Mouse (Mus musculus) right cerebral cortex, postnatal 36 days (tissue): ENCODE data around the gene Smad6.

Source experiments
- DNase-seq, 2 experiments: peaks; one replicate each; pipeline ENCODE4 v3.0.0; 2022; ENCODE audit warnings: low spot score in 2 of 2, mixed read lengths in 1 of 2

Gene Smad6

DNA sequence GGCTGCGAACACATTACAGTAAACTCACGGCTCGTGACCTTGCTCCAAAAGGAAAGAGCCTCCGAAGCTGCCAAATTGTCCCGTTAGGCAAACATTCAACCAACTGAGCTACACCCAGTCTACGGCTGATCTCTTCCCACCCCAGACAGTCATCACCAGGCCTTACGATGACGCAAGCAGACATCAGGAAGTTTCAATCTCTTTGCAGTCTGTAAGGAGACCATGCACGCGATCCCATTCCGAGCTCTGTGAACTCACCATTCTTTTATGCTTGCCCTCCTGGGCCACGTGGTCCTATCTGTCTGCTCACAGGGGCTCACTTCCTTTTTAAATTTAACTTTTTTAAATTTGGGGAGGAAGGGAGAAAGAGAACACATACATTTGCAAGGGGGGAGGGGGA is 32.6 kb downstream of the Smad6 start:
- no peak for DNase-seq

DNA sequence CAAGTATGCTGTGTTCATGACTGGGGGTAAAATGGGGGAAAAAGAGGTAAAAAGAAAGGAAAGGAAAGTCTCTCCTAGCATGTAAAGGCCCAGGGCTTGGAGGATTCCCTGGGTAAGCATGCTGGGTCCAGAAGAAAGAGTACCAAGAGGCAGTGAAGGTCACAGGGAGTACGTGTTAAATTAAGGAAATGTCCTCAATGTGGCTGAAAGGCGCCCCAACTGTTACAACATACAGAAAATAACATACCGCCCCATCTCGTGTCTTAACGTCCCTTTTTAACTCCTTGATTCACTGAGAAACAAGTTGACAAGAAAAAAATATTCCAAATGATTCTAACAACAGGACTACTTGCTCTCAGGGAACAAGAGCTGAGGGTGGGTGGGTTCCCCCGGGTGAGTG is 36.7 kb downstream of the Smad6 start:
- no peak for DNase-seq

DNA sequence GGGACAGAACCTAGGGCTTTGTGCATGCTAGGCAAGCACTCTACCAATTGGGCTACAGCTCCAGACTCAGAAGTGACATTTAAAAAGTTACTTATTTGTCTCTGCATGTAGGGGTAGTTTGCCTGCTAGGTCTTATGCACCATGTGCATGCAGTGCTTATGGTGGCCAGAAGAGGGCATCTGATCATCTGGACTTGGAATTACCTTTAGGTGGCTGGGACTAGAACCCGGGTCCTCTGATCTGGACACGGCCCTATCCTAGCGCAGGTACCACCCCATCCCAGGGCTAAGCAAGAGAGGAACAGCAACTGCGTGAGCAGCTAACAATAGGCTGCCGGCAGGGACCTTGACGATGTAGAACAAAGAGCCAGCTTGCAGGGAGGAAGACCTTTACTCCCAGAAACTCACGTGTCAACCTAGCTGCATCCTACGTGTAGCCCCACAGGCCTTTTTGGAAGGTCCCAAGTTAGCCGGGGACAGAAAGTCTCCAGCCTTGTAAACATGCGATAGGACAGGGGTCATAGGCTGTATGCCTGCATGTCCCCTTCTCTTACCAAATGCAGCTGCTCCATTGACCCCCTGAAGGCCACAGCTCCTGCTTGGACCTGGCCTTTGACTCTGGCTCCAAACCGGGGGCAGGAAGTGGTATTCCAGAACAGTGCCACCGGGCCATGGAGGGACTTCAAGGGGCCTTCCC is 38.8 kb downstream of the Smad6 start:
- no peak for DNase-seq

DNA sequence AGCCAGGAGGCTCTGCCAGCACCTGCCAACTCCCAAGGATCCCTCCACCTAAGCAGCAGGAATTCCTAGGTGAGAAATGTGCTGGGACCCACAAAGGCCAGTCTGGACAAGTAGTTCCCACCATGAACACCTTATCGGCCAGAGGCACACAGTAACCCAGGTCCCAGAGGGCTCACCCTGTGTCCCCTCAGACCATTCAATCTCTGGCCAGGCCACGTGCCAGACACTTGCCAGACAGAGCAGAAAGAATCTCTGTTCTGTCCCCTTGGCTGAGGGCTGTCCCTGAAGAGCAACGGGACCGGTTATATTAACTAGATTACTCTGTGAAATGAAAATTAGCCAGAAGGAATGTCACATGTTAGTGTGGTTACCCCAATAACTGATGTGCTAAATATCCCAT is 39.9 kb downstream of the Smad6 start:
- no peak for DNase-seq

DNA sequence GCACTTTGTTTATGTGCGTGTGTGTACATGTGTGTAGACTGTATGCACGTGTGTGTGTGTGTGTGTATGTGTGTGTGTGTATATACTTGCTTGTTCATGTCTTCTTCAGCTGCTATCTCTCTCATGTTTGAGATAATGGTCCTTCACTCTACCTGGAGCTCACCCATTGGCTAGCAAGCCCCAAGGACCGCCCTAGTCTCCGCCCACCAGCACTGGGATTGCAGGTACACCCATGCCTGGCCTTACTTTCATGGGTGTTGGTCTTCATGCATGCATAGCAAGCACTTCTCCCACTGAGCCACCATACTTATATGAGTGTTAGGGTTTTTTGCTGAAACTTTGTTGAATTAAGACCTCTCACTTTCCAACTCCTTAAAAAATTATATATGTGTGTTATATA is 40.5 kb downstream of the Smad6 start:
- DNase-seq = no peak

DNA sequence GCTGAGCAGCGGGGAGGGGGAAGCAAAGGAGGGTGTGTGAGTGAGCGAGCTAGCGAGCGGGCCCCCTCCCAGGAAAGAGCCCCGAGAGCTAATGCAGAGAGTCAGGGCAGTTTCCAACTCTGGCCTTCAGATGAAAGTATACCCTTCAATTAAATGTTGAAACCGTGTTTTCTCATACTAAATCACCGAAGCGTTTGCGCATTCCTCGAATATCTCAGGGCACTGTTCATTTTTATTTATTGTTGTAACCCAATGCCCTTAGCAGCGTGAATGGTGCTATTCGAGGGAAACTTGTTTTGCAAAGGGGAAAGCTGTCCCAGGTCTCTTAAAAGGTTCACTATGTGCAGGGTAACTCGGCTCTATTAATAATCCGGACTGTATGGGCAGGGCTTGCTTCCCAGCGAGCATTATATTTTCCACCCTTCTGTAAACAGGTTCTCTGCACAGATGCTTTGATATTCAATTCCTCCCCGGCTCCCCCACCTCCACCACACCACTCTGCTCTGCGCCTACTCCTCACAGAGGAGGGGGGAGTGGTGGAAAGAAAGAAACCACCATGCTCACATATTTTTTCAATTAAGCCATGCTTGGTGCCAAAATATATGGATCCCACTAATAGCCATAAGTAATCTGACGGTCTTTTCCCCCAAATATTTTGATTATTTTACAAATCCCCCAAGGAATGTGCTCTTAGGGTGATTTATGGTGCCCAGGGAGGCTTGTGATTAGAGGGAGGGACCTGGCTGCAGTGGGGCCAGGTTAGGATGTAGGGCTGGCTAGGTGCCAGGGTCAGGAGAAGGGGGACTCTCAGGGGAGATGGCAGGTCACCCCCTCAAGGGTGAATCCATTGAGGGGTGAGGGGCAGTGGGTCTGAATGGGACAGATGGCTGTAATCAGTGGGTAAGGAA is 41.4 kb downstream of the Smad6 start:
- DNase-seq = no peak

DNA sequence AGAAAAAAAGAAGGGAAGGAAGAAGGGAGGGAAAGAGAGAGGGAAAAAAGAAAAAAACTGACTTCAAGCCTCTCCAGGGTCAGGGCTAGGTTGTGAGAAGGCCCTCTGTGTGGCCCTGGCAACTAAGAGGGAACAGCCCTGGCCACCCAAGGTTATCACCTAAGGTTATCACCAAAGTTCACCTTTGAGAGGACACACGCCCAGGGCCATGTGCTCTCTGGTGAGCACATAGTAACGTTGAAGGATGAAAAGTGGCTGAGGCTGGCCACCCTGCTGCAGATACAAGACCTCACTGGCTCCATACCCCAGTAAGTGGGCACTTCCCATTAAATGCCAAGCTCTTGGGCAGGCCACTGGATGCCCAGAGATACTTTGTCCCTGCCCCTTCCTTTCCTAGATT is 42.6 kb downstream of the Smad6 start:
- DNase-seq = no peak

DNA sequence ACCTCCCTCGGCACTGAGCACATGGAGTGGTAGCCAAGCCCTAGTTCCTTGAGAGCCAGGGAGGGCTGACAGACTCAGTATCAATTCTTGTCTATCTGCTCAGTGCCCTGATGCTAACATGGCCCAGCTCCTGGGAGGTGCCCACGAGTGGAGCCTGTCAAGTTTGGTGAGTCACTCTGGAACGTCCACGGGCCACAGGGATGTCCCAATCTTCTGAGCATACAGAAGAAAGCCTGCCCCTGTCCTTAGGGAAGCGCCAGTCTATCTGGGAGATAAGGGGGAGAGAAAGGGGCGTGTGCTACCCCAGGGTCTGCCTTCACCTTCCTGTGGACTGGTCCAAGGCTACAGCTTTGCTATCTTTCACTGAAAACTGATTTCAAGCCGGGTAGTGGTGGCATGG is 43.2 kb downstream of the Smad6 start:
- no peak for DNase-seq

DNA sequence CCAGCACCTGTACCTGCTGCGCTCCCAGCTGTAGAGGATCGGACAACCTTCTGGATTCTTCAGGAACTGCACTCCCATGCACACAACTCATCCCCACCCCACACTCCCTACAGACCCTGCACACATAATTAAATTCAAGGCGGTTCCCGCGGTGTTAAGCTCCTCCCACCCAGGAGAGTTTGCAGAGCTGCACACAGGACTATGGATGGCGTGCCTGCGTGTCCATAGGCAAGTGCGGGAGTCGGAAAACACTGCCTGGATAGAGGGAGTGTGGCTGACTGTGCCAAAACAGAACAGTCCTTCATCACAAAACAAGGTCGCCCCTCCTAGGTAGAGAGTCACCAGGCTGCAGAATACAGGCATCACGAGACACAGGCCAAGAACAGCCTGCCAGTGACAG is 45.9 kb downstream of the Smad6 start:
- no peak for DNase-seq

DNA sequence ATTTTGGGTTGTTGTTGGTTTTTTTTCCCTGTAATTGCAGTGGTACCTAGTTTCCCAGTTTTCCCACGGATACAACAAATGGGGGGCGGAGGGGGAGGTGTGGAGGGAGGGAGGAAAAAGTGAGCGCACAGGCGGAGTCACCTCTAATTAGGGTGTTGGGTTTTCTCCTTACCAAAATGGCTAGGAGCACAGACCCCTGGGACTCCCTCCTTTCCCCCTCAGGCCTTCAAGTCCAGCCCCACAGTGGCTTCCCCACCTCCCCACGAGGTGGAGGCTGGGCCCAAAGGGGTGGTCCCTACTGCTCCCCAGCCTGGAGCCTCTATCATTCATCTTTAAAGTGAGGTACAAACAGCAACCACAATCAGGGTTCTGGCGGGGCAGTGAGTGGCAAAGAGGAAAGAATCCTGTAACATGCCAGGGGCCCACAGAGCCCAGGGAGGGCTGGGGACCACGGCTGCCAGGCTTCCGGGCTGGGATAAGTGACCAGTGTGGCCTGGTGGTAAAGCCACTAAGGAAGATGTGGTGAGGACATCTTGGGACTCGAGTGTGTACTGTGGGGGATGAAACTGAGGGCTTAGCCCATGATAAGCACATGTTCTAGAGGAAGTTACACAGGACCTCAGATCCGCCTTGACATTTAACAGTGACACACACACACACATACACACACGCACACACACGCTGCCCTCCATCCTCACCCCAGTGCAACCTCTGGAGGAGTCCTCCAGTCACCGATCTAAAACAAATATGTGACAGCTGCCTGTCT is 47.4 kb downstream of the Smad6 start:
- no peak for DNase-seq

DNA sequence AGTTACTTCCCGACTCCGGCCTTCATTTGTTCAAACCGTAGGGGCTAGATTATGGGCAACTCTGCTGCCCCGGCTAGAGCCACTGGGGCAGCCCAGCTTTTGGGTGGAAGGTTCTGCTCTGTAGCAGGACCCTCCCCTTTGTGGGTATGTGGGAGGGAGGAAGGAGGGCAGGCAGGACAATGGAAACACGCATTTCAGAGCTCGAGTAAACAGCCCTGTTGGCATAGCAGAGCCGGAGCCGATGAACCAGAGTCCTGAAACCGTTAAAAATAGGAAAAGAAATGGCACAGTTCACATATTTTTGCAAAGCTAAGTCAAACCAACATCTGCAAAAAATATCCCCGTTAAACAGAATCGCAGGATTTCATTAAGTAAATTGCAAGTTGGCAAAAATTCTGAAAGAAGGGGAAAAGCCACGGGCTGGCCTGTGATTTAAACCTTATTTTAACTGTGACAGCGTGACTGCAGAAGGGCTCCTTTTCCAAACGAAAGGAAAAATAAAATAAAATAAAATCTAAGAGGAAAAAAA is 48.1 kb downstream of the Smad6 start:
- no peak for DNase-seq

DNA sequence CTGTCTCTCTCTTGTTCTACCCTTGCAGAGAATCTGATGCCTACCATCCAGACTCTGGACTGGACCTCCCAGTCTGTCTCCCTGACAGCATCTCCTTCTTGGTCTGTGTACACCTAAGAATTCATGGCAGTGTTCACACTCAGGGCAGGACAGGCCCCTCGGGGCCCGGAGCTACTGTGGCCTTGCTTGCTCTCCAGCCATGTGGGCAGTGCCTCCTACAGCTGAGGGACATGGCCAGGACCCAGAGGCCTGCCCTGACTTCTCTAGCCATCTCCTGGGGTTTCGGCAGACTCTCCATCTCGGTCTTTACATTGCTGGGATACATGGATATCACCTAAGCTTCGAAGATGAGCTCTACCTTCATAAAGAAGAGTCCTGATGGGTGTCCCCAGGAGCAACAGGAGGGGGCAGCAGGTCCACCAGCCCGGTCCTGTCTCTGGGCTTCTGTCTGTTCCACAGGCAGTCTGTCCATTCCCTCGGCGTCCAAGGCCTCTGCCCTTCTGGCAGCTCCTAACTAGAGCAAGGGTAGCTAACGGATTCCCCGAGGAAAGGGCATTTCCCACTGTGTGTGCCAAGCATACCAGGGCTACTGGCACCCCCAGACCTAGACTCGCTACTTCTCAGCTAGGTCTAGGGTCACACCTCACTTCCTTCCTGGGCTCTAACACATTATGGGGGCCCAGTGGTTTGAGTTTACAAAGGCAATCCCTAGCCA is 49.1 kb downstream of the Smad6 start:
- DNase-seq = no peak

DNA sequence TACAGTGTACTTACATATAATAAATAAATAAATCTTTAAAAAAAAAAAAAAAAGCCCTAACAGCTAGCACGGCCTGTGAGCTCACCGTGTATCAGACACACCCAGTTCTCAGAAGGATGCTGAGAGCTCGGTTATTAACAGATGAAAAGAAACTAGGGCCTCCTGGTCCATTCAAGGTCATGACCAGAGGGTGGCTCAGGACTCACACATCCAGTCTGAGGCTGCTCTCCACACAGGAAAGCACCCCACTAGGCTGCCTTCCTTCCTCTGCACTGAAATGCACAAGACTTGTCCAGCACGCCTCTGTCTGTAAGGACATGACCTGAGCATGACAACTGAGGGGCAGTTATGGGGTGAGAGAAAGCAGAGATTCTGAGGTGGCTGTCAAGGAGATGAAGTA is 50.3 kb downstream of the Smad6 start:
- no peak for DNase-seq

DNA sequence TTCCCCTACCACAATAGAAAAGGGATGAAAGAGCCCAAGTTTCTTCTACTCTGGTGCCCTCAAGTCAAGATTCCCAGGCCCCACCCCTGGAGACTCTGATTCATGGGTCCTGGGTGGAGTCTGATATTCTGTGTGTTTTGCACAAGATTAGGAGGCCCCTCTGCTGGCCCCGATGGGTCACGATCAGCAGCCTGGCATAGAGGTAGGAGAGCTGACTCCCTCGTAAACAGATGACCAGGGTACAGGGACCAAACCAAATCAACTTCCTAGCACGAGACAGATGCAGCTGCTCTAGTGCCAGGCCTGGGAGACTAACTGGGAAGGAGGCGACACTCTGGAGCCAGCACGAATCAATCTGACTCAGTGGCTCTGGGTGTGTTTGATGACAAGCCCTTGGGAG is 51.0 kb downstream of the Smad6 start:
- no peak for DNase-seq

DNA sequence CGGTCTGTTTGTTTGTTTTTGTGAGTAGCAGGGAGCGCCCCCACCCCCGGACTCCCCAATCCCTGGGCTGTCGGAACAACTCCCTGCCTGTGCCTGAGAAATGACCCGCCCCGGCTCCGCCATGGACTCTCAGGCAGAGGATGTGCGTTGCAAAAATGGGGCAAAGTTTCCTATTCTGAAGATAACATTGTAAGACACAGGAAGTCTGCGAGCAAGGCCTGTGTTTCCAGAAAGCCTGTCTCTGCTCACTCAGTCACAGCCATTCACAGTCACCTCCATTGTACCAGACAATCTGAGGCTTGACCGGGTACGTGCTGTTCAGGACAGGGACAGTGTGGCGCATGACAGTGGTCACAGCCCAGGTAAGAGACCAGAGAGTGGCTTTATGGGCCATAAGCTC is 51.5 kb downstream of the Smad6 start:
- no peak for DNase-seq

DNA sequence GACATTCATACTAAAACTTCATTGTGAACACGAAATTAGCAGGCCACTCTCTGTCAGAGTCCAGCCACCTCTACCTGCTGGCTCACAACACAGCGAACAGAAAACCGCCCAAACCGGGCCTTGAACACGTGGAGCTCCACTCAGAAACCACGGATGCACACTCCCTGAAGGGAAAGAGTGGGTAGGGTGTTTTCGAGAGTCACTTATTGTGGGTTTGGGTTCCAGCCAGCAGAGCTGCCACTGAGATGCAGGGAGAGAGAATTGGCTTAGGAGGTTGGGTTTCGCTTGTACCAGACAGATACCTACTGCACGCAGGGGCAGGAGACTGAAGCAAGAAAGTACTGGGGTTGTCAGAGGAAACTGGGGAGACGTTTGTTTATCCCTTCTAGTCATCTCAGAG is 52.4 kb downstream of the Smad6 start:
- DNase-seq = no peak

DNA sequence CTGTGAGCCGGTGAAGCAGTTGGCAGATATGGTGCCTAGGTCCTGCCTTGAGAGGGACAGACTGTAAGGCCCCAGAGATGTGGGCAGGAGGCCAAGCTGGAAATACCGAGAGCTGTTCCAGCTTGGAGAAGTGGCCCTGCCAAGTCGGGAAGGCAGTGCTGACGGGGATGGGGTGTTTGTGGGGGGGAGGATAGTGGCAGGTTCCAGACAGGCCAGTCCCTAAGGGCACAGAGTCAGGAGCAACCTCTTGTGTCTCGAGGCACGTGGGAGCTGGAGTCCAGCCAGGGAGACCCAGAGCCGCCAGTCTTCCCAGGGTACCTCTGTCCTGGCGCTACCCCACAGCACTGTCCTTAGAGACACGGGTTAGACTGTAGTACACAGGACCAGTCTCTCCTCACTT is 53.3 kb downstream of the Smad6 start:
- DNase-seq = peak; percentile 21 to 36

DNA sequence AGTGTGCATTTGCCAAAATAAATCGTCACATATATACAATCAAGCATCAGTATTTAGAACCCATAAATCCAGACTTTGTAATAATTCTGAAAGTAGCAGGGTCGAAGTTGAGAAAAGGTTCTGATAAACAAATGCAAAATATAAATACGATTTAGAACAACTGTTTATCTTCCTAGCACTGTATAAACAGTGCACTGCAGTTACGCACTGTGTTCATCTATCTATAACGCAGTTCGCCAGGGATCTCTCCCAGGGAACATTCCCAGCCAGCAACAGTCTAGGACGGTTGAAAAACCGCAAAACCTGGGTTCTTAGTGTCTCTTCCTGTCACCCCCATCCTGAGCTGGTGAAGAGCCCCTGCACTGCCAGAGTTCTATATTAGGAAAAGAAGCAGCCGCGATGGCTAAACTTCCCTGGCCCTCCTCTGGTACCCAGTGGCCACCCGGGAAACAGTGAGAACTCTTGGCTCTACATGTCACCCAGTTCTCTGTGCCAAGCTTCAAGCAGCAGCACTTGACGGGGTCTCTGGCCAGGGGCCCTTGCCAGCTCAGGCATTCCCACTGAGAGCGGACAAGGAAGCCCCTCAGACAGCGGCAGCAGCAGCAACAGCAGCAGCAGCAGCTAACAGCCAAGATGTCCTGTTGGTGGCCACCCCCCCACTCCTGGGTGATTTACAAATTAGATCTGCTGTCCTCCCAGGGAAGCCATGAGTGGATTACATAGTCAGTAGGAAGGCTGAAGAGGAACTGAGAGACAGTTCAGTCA is 54.3 kb downstream of the Smad6 start:
- DNase-seq = no peak

DNA sequence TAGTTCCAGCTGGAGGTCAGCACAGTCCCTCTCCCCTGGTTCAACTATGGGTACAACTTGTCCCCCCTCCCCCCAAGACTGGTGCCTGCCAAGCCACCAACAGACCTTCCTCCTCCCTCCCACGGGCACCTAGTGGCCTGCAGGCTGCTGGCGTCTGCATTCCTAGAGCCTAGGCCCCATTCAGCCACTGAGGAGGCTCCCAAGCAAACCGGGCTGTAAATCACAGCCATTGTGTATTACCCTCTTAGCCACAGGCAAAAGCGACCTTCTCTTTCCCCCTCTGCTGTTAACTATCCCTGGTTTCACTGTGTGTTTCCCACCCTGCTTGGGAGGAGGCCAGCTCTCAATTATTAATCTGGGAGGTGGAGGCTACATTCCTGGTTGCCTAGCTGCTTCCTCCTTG is 56.3 kb downstream of the Smad6 start:
- DNase-seq = no peak

DNA sequence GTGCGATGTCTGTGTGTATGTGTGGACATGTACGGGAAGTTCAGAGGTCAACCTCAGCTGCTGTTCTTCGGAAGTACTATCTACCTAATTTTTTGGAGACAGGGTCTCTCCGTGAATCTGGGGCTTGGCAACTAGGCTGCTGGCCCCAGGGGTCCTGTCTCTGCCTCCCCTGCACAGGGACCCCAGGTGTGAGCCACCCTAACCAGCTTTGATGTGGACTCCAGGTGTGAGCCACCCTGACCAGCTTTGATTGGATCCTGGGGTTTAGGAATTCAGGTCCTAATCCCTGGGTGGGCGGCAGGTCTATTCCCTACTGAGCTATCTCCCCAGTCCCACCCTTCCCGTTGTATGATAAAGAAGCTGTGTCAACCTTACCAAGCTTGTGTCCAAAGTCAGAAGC is 60.0 kb downstream of the Smad6 start:
- DNase-seq = no peak

DNA sequence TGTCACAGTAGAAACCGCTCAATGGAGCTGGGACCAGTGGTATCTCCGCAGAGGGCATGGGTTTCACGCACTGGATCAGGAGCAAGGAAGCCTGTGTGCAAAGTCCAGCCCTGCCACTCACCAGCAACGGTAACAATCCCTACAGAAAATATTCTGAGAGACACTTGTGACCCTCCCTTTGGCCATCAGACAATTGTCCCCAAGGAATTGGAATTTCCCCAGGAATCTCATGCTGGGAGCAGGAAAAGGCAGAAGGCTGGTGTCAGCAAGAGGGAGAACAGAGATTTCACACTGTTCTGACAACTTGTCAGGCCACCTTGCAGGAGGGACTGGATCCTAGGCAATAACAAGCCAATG is 61.1 kb downstream of the Smad6 start:
- DNase-seq = no peak
